In genomic region chr8:95352151-95352870, GRCm38 (mm10) we compare ENCODE assay signal across 8 mouse cellular contexts. TPM values are rescaled to one million over a fixed set of nuclear protein-coding genes. Genes with fewer than 3 reads are reported as not detected.
A peak's percentile ranks its signal among the peaks of the same experiment; 100 is the strongest.
DNase-seq lines count a peak whose midpoint lies in the region; ATAC-seq and TF ChIP-seq lines count a peak whose summit lies in the region.

TSS of gene Mmp15 (plus strand) at chr8:95352268.

- no peaks in the 10 kb centered on the region for H3K36me3 ChIP-seq in forebrain, embryonic 16.5 days (ENCODE audit: control insufficient read depth, insufficient read depth)
- no peaks in the 10 kb centered on the region for H3K36me3 ChIP-seq in lung, embryonic 14.5 days (ENCODE audit: insufficient read depth)

- peak within 1 kb of the TSS; percentile 81 for H3K9ac ChIP-seq in forebrain, embryonic 16.5 days (replicated peaks; ENCODE audit: low read depth, low read length)
- H3K9ac ChIP-seq in lung, embryonic 14.5 days = peak within 1 kb of the TSS; percentile 72

- ATAC-seq in forebrain, embryonic 16.5 days = peak; percentile 75
- ATAC-seq in lung, embryonic 14.5 days (ENCODE audit: insufficient read depth) = peak; percentile 84

- peak within 1 kb of the TSS; percentile 97 for H3K4me2 ChIP-seq in forebrain, embryonic 16.5 days (ENCODE audit: low read length)
- peak within 1 kb of the TSS; percentile 96 for H3K4me2 ChIP-seq in lung, embryonic 14.5 days

- H3K4me1 ChIP-seq in forebrain, embryonic 16.5 days (replicated peaks; ENCODE audit: control insufficient read depth, insufficient read depth, low read length) = peaks cover 37% of the 10 kb centered on the region
- H3K4me1 ChIP-seq in lung, embryonic 14.5 days (ENCODE audit: insufficient read depth) = peaks cover 12% of the 10 kb centered on the region

- H3K27ac ChIP-seq in forebrain, embryonic 16.5 days (ENCODE audit: low read length) = peak within 1 kb of the TSS; percentile 87
- H3K27ac ChIP-seq in layer of hippocampus, adult 2 months = peak within 1 kb of the TSS; percentile 86
- peak within 1 kb of the TSS; percentile 82 for H3K27ac ChIP-seq in lung, embryonic 14.5 days (ENCODE audit: low read depth)

- intact Hi-C loops in heart, postnatal 14 days (cut with DNase I) = loop anchor here (2.0 to 5.0 kb wide), 3 partner anchors 24 to 80 kb away; no protein-coding TSS in a partner anchor

- H3K9me3 ChIP-seq in forebrain, embryonic 16.5 days (ENCODE audit: control insufficient read depth, low read length) = no peaks in the 10 kb centered on the region
- no peaks in the 10 kb centered on the region for H3K9me3 ChIP-seq in lung, embryonic 14.5 days (ENCODE audit: low read depth, low read length)

- WGBS in forebrain, embryonic 16.5 days = under 1% methylated on average over 64 of the region's 80 CpGs
- under 1% methylated on average over 80 of the region's 80 CpGs for WGBS in lung, embryonic 14.5 days

- no peak for TF ChIP-seq CTCF in layer of hippocampus, adult 2 months (conservative IDR thresholded peaks at IDR 0.05)
- TF ChIP-seq CTCF in lung, embryonic 14.5 days (IDR thresholded peaks at IDR 0.05; ENCODE audit: low read depth) = no peak

- H3K4me3 ChIP-seq in forebrain, embryonic 16.5 days (replicated peaks; ENCODE audit: low read length) = peak within 1 kb of the TSS; percentile 81
- H3K4me3 ChIP-seq in layer of hippocampus, adult 2 months = peak within 1 kb of the TSS; percentile 85
- H3K4me3 ChIP-seq in lung, embryonic 14.5 days (ENCODE audit: low read depth, low read length) = peak within 1 kb of the TSS; percentile 68

- H3K27me3 ChIP-seq in forebrain, embryonic 16.5 days (replicated peaks; ENCODE audit: control insufficient read depth, insufficient read depth, low read length) = no peaks in the 10 kb centered on the region
- H3K27me3 ChIP-seq in lung, embryonic 14.5 days (ENCODE audit: insufficient read depth, low read length) = peaks cover 9% of the 10 kb centered on the region; the same call in 1 of the 2 replicates

- DNase-seq in Muller cell, postnatal 12 days (ENCODE audit: inconsistent ontology term) = peak; percentile 86
- DNase-seq in cerebellum, adult 11-12 months = peak; percentile 30
- DNase-seq in heart, postnatal 14 days = peak; percentile 86 to 89
- peak; percentile 49 to 65 for DNase-seq in layer of hippocampus, adult 2 months (ENCODE audit: low spot score in 2 of 2)
- peak; percentile 87 for DNase-seq in lung, embryonic 14.5 days
- DNase-seq in ovary, postnatal 14 days (ENCODE audit: low spot score) = peak; percentile 57
- DNase-seq in spleen, postnatal 14 days (ENCODE audit: low spot score in 2 of 2) = no peak

RNA-seq across cellular contexts. Expression of gene Mmp15, which starts in this region (rescaled TPM):
- polyA plus RNA-seq in forebrain, embryonic 16.5 days (2015; fragmentation: Nextera tagmentation; extraction: Ambion mirVana) = 10.9 and 11.3 TPM in 2 replicates
- 10 to 100 TPM; 90.2 to 99.0 TPM for total RNA-seq in heart, postnatal 14 days (2021)
- 10 to 100 TPM; 13.1 to 14.9 TPM for total RNA-seq in layer of hippocampus, adult 2 months (2021)
- polyA plus RNA-seq in lung, embryonic 14.5 days (2014; fragmentation: Nextera tagmentation; extraction: Ambion mirVana) = 22.5 and 25.6 TPM in 2 replicates

Comparison
In these comparisons a context has a peak if more than half of its experiments do, and no peak if none do; other contexts are left out.
1. RNA of gene Mmp15 (total RNA-seq): 90.2 to 99.0 TPM in heart, postnatal 14 days; 13.1 to 14.9 TPM in layer of hippocampus, adult 2 months; every median in the first group is over 4 times any median in the second.
2. DNase-seq: peak in Muller cell, postnatal 12 days (single experiment), cerebellum, adult 11-12 months (single experiment), heart, postnatal 14 days (2 of 2), layer of hippocampus, adult 2 months (2 of 2), lung, embryonic 14.5 days (single experiment) and ovary, postnatal 14 days (single experiment); none in spleen, postnatal 14 days (0 of 2).
3. Peak in every context shown above with its lines, with median percentiles within 50 percentile points of each other: H3K27ac ChIP-seq and H3K4me3 ChIP-seq.